Mouse (Mus musculus): Measurements from ENCODE around the gene Serpinc1. TPM values are rescaled to one million over a fixed set of nuclear protein-coding genes. Genes with fewer than 3 reads are reported as not detected.

The Serpinc1 gene
- polyA plus RNA-seq, 1 experiment: 3.3 TPM

DNA sequence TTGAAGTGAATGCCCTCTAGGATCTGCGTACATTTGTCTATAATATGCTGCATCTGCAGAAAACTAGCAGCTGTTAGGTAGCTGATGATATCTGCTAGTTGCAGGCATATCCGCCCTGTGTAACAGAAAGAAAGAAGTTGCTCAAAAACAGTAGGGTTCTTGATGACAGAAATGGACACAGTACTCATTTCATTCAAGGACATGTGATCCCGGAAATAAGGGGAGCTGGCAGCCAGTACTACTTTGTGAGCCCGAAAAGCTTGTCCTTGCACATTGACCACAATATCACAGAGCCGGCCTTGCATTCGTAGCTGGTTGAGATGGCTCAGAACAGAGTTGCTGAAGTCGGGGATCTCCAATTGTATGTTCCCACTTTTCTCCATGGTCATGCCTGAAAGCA, 54.0 kb downstream of the Serpinc1 start:
- H3K4me1 ChIP-seq (ENCODE audit: control insufficient read depth, insufficient read depth, low read length): peaks cover 10% of the 10 kb centered on the region
- H3K27me3 ChIP-seq (replicated peaks; ENCODE audit: control insufficient read depth, insufficient read depth, low read length): no peaks in the 10 kb centered on the region
- H3K36me3 ChIP-seq (ENCODE audit: control insufficient read depth, insufficient read depth, low read length): peaks cover 6% of the 10 kb centered on the region
- no peak overlapping the region; the same call in 1 of the 2 replicates for H3K27ac ChIP-seq (ENCODE audit: insufficient read depth, low read depth, low read length)
- peak; percentile 23 for DNase-seq
- WGBS: 63% methylated on average over 7 of the region's 7 CpGs
- H3K4me3 ChIP-seq (ENCODE audit: insufficient read depth, low read depth, low read length): no peak overlapping the region
- TF ChIP-seq CTCF (conservative IDR thresholded peaks at IDR 0.05; ENCODE audit: insufficient read depth, insufficient read length, low read depth, low read length) (no peak), POLR2A (IDR thresholded peaks at IDR 0.05; ENCODE audit: low read depth, low read length) (no peak)

DNA sequence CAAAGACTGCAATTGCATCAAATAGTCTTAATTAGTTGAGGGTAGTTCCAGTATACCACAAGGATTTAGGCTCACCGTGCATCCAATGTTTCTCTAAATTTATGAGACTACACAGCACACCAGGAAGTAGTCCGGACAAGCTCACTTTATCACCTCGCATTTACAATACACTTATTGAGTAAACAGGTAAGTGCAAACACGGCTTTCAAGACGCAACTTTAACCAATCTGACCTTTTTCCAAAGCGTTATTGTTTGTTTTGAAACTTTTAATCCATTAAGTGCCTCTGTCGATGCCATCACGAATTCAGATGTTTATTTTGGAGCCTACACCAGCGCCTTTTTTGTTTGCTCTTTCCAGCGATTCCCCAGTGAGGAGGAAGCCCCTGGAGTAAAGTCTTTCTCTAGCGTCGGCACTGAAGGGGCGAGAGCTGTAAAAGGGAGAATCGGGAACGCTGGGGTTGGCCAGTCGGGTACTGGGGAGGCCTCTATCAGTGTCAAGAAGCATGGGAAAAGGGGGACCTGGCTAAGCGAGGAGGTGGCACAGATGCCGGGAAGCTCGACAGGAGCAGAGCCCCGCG, 55.6 kb downstream of the Serpinc1 start:
- H3K4me1 ChIP-seq (ENCODE audit: control insufficient read depth, insufficient read depth, low read length): peaks cover 10% of the 10 kb centered on the region
- 3% methylated on average over 21 of the region's 21 CpGs for WGBS
- peaks cover 7% of the 10 kb centered on the region for H3K36me3 ChIP-seq (ENCODE audit: control insufficient read depth, insufficient read depth, low read length)
- no peak for DNase-seq
- peak overlapping the region; percentile 93 for H3K4me3 ChIP-seq (ENCODE audit: insufficient read depth, low read depth, low read length)
- peak overlapping the region; percentile 52 for H3K27ac ChIP-seq (ENCODE audit: insufficient read depth, low read depth, low read length)
- TF ChIP-seq CTCF (conservative IDR thresholded peaks at IDR 0.05; ENCODE audit: insufficient read depth, insufficient read length, low read depth, low read length) (no peak), POLR2A (IDR thresholded peaks at IDR 0.05; ENCODE audit: low read depth, low read length) (no peak)
- H3K27me3 ChIP-seq (replicated peaks; ENCODE audit: control insufficient read depth, insufficient read depth, low read length): no peaks in the 10 kb centered on the region

DNA sequence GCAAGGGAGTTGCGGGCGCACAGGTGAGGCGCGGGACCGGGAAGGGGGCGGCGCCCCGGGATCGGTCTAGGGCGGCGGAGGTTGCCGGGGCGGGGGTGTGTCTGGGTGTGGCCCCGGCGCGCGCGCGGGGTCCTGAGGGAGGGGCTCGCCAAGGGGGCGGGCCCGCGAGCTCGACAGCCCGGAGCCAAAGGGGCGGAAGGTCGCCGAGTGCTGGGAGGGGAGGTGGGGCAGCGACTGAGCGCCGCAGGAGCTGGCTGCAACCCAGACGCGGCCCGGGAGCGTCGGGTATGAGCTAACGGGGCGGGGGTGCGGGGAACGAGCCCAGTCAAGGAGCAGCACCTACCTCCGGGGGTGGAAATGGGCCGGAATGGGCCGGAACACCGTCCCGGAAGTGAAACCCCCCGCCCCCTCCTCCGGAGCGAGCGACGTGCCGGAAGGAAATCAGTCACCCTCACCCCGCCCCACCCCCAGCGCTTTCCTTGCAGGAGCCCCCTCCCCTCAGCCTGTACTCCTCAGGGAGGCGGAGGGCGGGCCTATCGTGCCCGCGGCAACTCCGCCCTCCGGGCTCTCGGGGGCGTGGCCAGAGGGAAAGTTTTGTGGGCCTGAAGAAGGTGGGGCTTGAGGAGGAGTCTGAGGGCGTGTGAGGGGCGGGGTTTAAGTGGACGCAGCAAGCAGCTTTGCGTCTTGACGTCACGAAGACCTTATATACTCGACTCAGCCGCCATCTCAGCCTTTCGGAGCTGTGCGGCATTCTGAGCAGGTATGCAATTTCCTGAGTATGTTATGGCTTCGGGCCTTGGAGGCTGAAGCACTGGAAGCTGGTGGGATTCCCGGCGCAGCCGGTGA, 56.3 kb downstream of the Serpinc1 start, which contains the start of gene Zbtb37:
Gene Zbtb37, minus strand, starts transcription at position 415 of the 846 bp plus-strand sequence.
- under 1% methylated on average over 74 of the region's 76 CpGs for WGBS
- no peaks in the 10 kb centered on the region for H3K27me3 ChIP-seq (replicated peaks; ENCODE audit: control insufficient read depth, insufficient read depth, low read length)
- peak; percentile 99 for DNase-seq
- TF ChIP-seq CTCF (conservative IDR thresholded peaks at IDR 0.05; ENCODE audit: insufficient read depth, insufficient read length, low read depth, low read length) (no peak), POLR2A (IDR thresholded peaks at IDR 0.05; ENCODE audit: low read depth, low read length) (peak; percentile 99)
- peak within 1 kb of the TSS; percentile 86 for H3K27ac ChIP-seq (ENCODE audit: insufficient read depth, low read depth, low read length)
- peak within 1 kb of the TSS; percentile 93 for H3K4me3 ChIP-seq (ENCODE audit: insufficient read depth, low read depth, low read length)
- peaks cover 9% of the 10 kb centered on the region for H3K36me3 ChIP-seq (ENCODE audit: control insufficient read depth, insufficient read depth, low read length)
- H3K4me1 ChIP-seq (ENCODE audit: control insufficient read depth, insufficient read depth, low read length): peaks cover 10% of the 10 kb centered on the region

DNA sequence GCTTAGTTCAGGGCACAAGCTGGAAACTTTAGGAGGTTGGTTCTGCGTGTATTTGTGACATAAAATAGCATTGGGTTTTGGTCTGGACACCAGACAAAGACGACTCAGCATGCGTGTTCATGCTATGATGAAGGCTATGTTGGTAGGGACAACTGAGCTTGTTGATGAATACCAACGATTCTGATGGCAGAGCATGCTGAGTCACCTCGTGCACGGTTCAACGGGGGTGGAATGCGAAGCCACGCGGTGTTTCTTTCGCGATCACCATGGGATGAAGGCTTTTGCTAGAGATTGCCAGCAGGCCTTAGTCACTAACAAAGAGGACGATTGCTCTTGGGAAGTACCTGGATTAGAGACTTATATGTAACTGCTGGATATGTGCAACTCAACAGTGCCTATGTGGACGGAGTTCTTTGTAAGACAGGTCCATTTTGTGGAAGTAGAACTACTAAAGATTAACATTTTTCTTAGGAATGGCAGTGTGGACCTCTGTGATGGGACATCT, 56.9 kb downstream of the Serpinc1 start:
- WGBS: under 1% methylated on average over 14 of the region's 14 CpGs
- Histone ChIP-seq H3K27me3 (replicated peaks; ENCODE audit: control insufficient read depth, insufficient read depth, low read length) (no peaks in the 10 kb centered on the region), H3K36me3 (ENCODE audit: control insufficient read depth, insufficient read depth, low read length) (peaks cover 9% of the 10 kb centered on the region), H3K4me1 (ENCODE audit: control insufficient read depth, insufficient read depth, low read length) (peaks cover 10% of the 10 kb centered on the region), H3K4me3 (ENCODE audit: insufficient read depth, low read depth, low read length) (peak overlapping the region; percentile 93), H3K27ac (ENCODE audit: insufficient read depth, low read depth, low read length) (peak overlapping the region; percentile 83)
- DNase-seq: no peak
- TF ChIP-seq CTCF (conservative IDR thresholded peaks at IDR 0.05; ENCODE audit: insufficient read depth, insufficient read length, low read depth, low read length) (no peak), POLR2A (IDR thresholded peaks at IDR 0.05; ENCODE audit: low read depth, low read length) (no peak)

DNA sequence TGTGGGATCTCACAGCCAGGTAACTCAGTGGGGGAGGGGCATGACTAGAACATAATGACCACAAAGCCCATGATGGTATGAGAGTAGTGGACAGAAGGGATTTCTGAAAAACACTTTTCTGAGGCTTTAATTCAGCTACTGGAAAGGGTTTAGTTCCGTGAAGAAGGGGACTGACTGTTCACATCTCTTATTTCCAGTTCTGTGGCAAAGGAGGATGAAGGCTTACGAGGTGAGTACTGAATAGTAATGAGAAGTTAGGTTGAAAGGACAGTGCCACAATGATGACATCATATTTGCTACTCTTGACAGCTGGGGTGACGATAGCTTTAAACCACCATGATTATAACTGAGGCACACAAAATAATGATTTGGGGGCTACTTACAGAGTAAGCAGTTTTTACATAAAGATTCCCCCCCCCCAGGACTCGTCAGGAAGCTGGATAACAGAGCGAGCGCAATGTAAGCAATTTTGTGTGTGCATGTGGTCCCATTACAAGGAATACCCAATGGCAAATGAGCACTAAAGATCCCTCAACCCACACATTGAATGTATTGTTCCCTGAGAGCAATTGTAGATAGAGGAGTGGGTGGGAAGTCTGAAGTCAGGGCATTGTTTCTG, 57.5 kb downstream of the Serpinc1 start:
- H3K4me1 ChIP-seq (ENCODE audit: control insufficient read depth, insufficient read depth, low read length): peaks cover 10% of the 10 kb centered on the region
- peak overlapping the region; percentile 83 for H3K27ac ChIP-seq (ENCODE audit: insufficient read depth, low read depth, low read length)
- peak; percentile 32 for DNase-seq
- H3K27me3 ChIP-seq (replicated peaks; ENCODE audit: control insufficient read depth, insufficient read depth, low read length): no peaks in the 10 kb centered on the region
- H3K36me3 ChIP-seq (ENCODE audit: control insufficient read depth, insufficient read depth, low read length): peaks cover 9% of the 10 kb centered on the region
- WGBS: 8% methylated on average over 6 of the region's 6 CpGs
- no peak for TF ChIP-seq CTCF (conservative IDR thresholded peaks at IDR 0.05; ENCODE audit: insufficient read depth, insufficient read length, low read depth, low read length)
- no peak for TF ChIP-seq POLR2A (IDR thresholded peaks at IDR 0.05; ENCODE audit: low read depth, low read length)
- H3K4me3 ChIP-seq (ENCODE audit: insufficient read depth, low read depth, low read length): peak overlapping the region; percentile 93

DNA sequence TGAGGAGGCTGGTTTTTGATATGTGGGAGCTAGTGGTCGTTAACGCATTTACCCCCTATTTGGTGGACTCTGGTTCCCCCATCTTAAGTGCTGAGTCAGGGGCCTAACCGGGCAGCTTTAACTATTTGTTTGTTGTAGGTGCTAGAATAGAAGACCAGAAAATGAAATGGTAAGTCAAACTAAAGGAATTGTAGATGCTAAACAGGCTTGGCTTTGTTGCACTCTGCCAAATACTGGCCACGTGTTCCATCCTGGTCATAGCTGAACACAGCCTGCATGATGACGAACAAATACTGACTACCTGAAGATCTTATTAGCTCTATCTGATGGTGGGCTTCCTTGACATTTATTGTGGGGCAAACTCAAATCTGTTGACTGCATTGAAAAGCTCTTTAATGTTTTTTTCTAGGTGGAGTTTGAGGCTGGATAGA, 58.0 kb downstream of the Serpinc1 start:
- 6% methylated on average over 5 of the region's 5 CpGs for WGBS

More for the DNA sequence above, 58.0 kb downstream of the Serpinc1 start:
- no peak for TF ChIP-seq POLR2A (IDR thresholded peaks at IDR 0.05; ENCODE audit: low read depth, low read length)
- TF ChIP-seq CTCF (conservative IDR thresholded peaks at IDR 0.05; ENCODE audit: insufficient read depth, insufficient read length, low read depth, low read length): no peak
- Histone ChIP-seq H3K27me3 (replicated peaks; ENCODE audit: control insufficient read depth, insufficient read depth, low read length) (no peaks in the 10 kb centered on the region), H3K4me3 (ENCODE audit: insufficient read depth, low read depth, low read length) (peak overlapping the region; percentile 93), H3K4me1 (ENCODE audit: control insufficient read depth, insufficient read depth, low read length) (peaks cover 10% of the 10 kb centered on the region), H3K27ac (ENCODE audit: insufficient read depth, low read depth, low read length) (0 out of 2 replicates have a peak overlapping the region, but pooled peaks have one; percentile 83), H3K36me3 (ENCODE audit: control insufficient read depth, insufficient read depth, low read length) (peaks cover 9% of the 10 kb centered on the region)
- peak; percentile 15 for DNase-seq
